Comparison of ENCODE assay signal across 25 mouse cellular contexts in the genomic region with DNA sequence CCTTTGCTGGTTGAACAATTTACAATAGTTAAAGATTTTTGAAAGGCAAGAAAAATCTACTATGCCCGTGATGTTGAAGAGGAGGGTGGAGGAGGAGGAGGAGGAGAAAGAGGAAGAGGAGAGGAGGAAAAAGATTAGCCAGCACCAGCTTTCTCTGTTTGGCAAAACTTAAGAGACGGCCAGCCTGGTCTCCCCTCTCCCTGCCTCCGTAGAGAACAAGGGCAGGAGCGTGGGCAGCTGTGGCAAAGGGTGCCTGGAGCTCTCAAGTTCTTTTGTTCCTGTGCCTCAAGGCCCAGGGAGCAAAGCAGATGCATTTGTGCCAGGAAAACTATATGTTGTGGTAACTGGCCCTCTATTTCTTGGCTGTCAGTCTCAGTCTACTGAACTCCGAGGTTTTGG.
DNase-seq lines count a peak whose midpoint lies in the region; ATAC-seq lines count a peak whose summit lies in the region.
"Had no signal": no experiment of that assay in that cellular context is flagged by ENCODE, and none has a peak within 500 bp of the region (broad histone marks: within the 10 kb centered on the region; RNA-seq: fewer than 3 reads in every experiment).

No protein-coding gene starts in this region.

- no peak for ATAC-seq in forebrain, embryonic 15.5 days (replicated peaks)
- ATAC-seq in forebrain, embryonic 12.5 days (ENCODE audit: low FRiP score), result no peak
- no peak for ATAC-seq in kidney, embryonic 15.5 days (replicated peaks; ENCODE audit: low FRiP score)
- ATAC-seq in kidney, embryonic 14.5 days (ENCODE audit: low FRiP score, low TSS enrichment), result no peak
- ATAC-seq in embryonic facial prominence, embryonic 14.5 days (ENCODE audit: low read depth), result no peak
- ATAC-seq: activated CD4-positive, CD25-positive, alpha-beta regulatory T cell, adult 4 months; CD4-positive, CD25-positive, alpha-beta regulatory T cell, adult 4 months; lung, postnatal 0 days had no signal

- H3K9me3 ChIP-seq in forebrain, embryonic 15.5 days, result no peaks in the 10 kb centered on the region
- no peaks in the 10 kb centered on the region for H3K9me3 ChIP-seq in forebrain, embryonic 12.5 days
- no peaks in the 10 kb centered on the region for H3K9me3 ChIP-seq in kidney, embryonic 15.5 days (replicated peaks)
- H3K9me3 ChIP-seq in kidney, embryonic 14.5 days (ENCODE audit: control insufficient read depth, low read length), result no peaks in the 10 kb centered on the region
- H3K9me3 ChIP-seq in embryonic facial prominence, embryonic 14.5 days (ENCODE audit: control insufficient read depth, low read length), result no peaks in the 10 kb centered on the region
- H3K9me3 ChIP-seq: heart, embryonic 10.5 days; heart, embryonic 15.5 days; hindbrain, embryonic 13.5 days; limb, embryonic 13.5 days; liver, embryonic 13.5 days had no signal

- no peak overlapping the region for H3K9ac ChIP-seq in forebrain, embryonic 15.5 days (replicated peaks)
- H3K9ac ChIP-seq in forebrain, embryonic 12.5 days, result no peak overlapping the region
- no peak overlapping the region for H3K9ac ChIP-seq in kidney, embryonic 15.5 days
- H3K9ac ChIP-seq in kidney, embryonic 14.5 days (ENCODE audit: low read depth, low read length), result no peak overlapping the region
- no peak overlapping the region for H3K9ac ChIP-seq in embryonic facial prominence, embryonic 14.5 days (ENCODE audit: low read depth, low read length)
- H3K9ac ChIP-seq: heart, embryonic 15.5 days; hindbrain, embryonic 13.5 days; limb, embryonic 13.5 days; liver, embryonic 13.5 days had no signal

- H3K36me3 ChIP-seq in forebrain, embryonic 15.5 days, result no peaks in the 10 kb centered on the region
- H3K36me3 ChIP-seq in forebrain, embryonic 12.5 days (replicated peaks), result no peaks in the 10 kb centered on the region
- no peaks in the 10 kb centered on the region for H3K36me3 ChIP-seq in kidney, embryonic 15.5 days
- no peaks in the 10 kb centered on the region for H3K36me3 ChIP-seq in kidney, embryonic 14.5 days (ENCODE audit: control insufficient read depth, insufficient read depth, low read length)
- no peaks in the 10 kb centered on the region for H3K36me3 ChIP-seq in embryonic facial prominence, embryonic 14.5 days (ENCODE audit: control insufficient read depth, insufficient read depth, low read length)
- H3K36me3 ChIP-seq: heart, embryonic 10.5 days; heart, embryonic 15.5 days; hindbrain, embryonic 13.5 days; limb, embryonic 13.5 days; liver, embryonic 13.5 days had no signal

- H3K4me1 ChIP-seq in forebrain, embryonic 15.5 days, result peaks cover 27% of the 10 kb centered on the region
- 0 out of 2 replicates have a peak, but pooled peaks cover 3% of the 10 kb centered on the region for H3K4me1 ChIP-seq in forebrain, embryonic 12.5 days
- peaks cover 56% of the 10 kb centered on the region for H3K4me1 ChIP-seq in kidney, embryonic 15.5 days
- H3K4me1 ChIP-seq in kidney, embryonic 14.5 days (ENCODE audit: control insufficient read depth, insufficient read depth, low read length), result peaks cover 14% of the 10 kb centered on the region
- H3K4me1 ChIP-seq in embryonic facial prominence, embryonic 14.5 days (ENCODE audit: control insufficient read depth, insufficient read depth, low read length), result peaks cover 32% of the 10 kb centered on the region
- H3K4me1 ChIP-seq: liver, embryonic 13.5 days had no signal

- H3K4me3 ChIP-seq in forebrain, embryonic 15.5 days, result no peak overlapping the region
- H3K4me3 ChIP-seq in forebrain, embryonic 12.5 days (replicated peaks), result no peak overlapping the region
- H3K4me3 ChIP-seq in kidney, embryonic 15.5 days (replicated peaks), result no peak overlapping the region
- H3K4me3 ChIP-seq in kidney, embryonic 14.5 days (ENCODE audit: low read length), result no peak overlapping the region
- H3K4me3 ChIP-seq in embryonic facial prominence, embryonic 14.5 days (ENCODE audit: low read depth, low read length), result no peak overlapping the region
- H3K4me3 ChIP-seq: heart, embryonic 10.5 days; heart, embryonic 15.5 days; hindbrain, embryonic 13.5 days; left cerebral cortex, adult 2 months; limb, embryonic 13.5 days; liver, embryonic 13.5 days had no signal

- 25% methylated on average over 5 of the region's 5 CpGs for WGBS in forebrain, embryonic 15.5 days
- WGBS in forebrain, embryonic 12.5 days, result 54% methylated on average over 5 of the region's 5 CpGs
- WGBS in kidney, embryonic 15.5 days, result 64% methylated on average over 5 of the region's 5 CpGs
- WGBS in kidney, embryonic 14.5 days, result 68% methylated on average over 5 of the region's 5 CpGs
- 60% methylated on average over 5 of the region's 5 CpGs for WGBS in embryonic facial prominence, embryonic 14.5 days

- H3K27ac ChIP-seq in forebrain, embryonic 15.5 days (replicated peaks), result peak overlapping the region; percentile 62
- no peak overlapping the region for H3K27ac ChIP-seq in forebrain, embryonic 12.5 days
- H3K27ac ChIP-seq in kidney, embryonic 15.5 days, result peak overlapping the region; percentile 81; the same call in 1 of the 2 replicates
- H3K27ac ChIP-seq in kidney, embryonic 14.5 days (ENCODE audit: low read depth, low read length), result no peak overlapping the region; the same call in 1 of the 2 replicates
- peak overlapping the region; percentile 53; the same call in 1 of the 2 replicates for H3K27ac ChIP-seq in embryonic facial prominence, embryonic 14.5 days (replicated peaks; ENCODE audit: low read depth, low read length)
- H3K27ac ChIP-seq: hindbrain, embryonic 13.5 days; left cerebral cortex, adult 2 months; limb, embryonic 13.5 days; liver, embryonic 13.5 days had no signal

- no peaks in the 10 kb centered on the region for H3K27me3 ChIP-seq in forebrain, embryonic 15.5 days
- H3K27me3 ChIP-seq in forebrain, embryonic 12.5 days, result no peaks in the 10 kb centered on the region
- H3K27me3 ChIP-seq in kidney, embryonic 15.5 days, result no peaks in the 10 kb centered on the region
- H3K27me3 ChIP-seq in kidney, embryonic 14.5 days (ENCODE audit: control insufficient read depth, insufficient read depth, low read length), result no peaks in the 10 kb centered on the region
- no peaks in the 10 kb centered on the region for H3K27me3 ChIP-seq in embryonic facial prominence, embryonic 14.5 days (replicated peaks; ENCODE audit: control insufficient read depth, insufficient read depth, low read length)
- H3K27me3 ChIP-seq: heart, embryonic 15.5 days; limb, embryonic 13.5 days; liver, embryonic 13.5 days had no signal

- peak; percentile 26 for DNase-seq in Muller cell, postnatal 12 days (ENCODE audit: inconsistent ontology term)
- peak; percentile 23 for DNase-seq in embryonic facial prominence, embryonic 14.5 days (ENCODE audit: low spot score)
- DNase-seq in frontal cortex, postnatal 14 days (ENCODE audit: low spot score in 2 of 2), result no peak
- DNase-seq: cerebellum, postnatal 25 days; gastrocnemius, postnatal 14 days; kidney, adult 18-20 months; kidney, postnatal 4 days; liver, embryonic 13.5 days; lung, adult 18-20 months; lung, postnatal 4 days; midbrain, embryonic 14.5 days; thymus, adult 2 months; thymus, postnatal 36 days had no signal

- H3K4me2 ChIP-seq in forebrain, embryonic 15.5 days (replicated peaks), result no peak overlapping the region
- no peak overlapping the region for H3K4me2 ChIP-seq in forebrain, embryonic 12.5 days
- no peak overlapping the region for H3K4me2 ChIP-seq in kidney, embryonic 15.5 days
- H3K4me2 ChIP-seq in kidney, embryonic 14.5 days (replicated peaks; ENCODE audit: low read depth, low read length), result no peak overlapping the region
- no peak overlapping the region for H3K4me2 ChIP-seq in embryonic facial prominence, embryonic 14.5 days (ENCODE audit: low read depth, low read length)
- H3K4me2 ChIP-seq: hindbrain, embryonic 13.5 days; limb, embryonic 13.5 days; liver, embryonic 13.5 days had no signal

Comparison
In these comparisons a context has a peak if more than half of its experiments do, and no peak if none do; other contexts are left out.
1. H3K27ac ChIP-seq: peak in forebrain, embryonic 15.5 days (single experiment), kidney, embryonic 15.5 days (single experiment) and embryonic facial prominence, embryonic 14.5 days (single experiment); none in forebrain, embryonic 12.5 days (single experiment) and kidney, embryonic 14.5 days (single experiment).
2. DNase-seq: peak in Muller cell, postnatal 12 days (single experiment) and embryonic facial prominence, embryonic 14.5 days (single experiment); none in frontal cortex, postnatal 14 days (0 of 2).